Mouse (Mus musculus) C2C12 (cell line): ENCODE measurements around the gene Minos1.

ENCODE experiments used
- CTCF ChIP-seq: IDR thresholded peaks from one replicate; pipeline ENCODE4 v1.5.1; 2011; ENCODE audit not compliant: control insufficient read depth, insufficient read depth, insufficient read length
- USF1 ChIP-seq: IDR thresholded peaks from one replicate; pipeline ENCODE4 v1.6.1; 2011; ENCODE audit warnings: low read depth, mild to moderate bottlenecking, control low read depth, moderate library complexity

GRCm38 (mm10) chr4:139052796-139053195, 78.1 kb downstream of the Minos1 start:
- TF ChIP-seq CTCF, result no peak
- no peak for TF ChIP-seq USF1
